Mouse (Mus musculus) left cerebral cortex, adult 8-10 months (tissue): ENCODE results near the gene Itpkc. TPM values are rescaled to one million over a fixed set of nuclear protein-coding genes. Genes with fewer than 3 reads are reported as not detected.
A peak's percentile ranks its signal among the peaks of the same experiment; 100 is the strongest.
"Not testable (repeated sequence)": the region's sequence is repeated elsewhere in the genome, so short reads cannot be mapped to it uniquely, and the experiment has no call there.

Experiments
- DNase-seq, 2 experiments: peaks; one replicate each; pipeline ENCODE4 v3.0.0; 2022; ENCODE audit warnings: low spot score in 2 of 2
- total RNA-seq, 4 experiments: library from RNA; stranded (reverse); gene quantifications; 2 replicates each; pipeline ENCODE4 v1.2.4; 2022

The Itpkc gene
- total RNA-seq: 10 to 100 TPM in 3 of 4 experiments, 1 to 10 TPM in 1; 9.9 to 11.3 (median 10.3) TPM

DNA sequence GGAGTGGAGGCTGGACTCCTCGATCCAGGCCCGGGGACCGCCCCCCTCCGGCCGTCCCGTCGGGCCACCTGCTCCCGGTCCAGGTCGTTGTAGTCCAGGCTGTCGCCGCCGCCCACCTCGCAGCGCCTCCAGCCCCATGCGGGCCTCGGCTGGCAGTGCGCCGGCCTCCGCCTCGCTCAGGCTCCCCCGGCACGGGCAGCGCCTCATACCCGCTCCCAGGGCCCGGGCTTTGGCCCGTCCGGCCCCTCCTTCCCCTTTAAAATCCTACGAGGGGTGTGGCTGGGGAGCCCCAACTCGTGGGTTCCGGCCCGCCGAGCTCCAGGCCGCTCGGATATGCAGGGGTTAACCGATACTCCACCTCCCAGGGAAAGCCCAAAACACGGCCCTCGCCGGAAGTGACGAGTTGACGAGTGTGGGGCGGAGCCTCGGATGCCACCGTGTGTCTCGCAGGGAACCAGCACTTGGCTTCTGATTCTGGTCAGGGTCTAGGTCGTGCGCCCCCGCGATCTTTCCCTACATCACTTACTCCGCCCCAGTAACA, at the start of gene Itpkc:
Itpkc (minus strand) TSS at position 381 of the 541 bp plus-strand sequence.
- peak; percentile 83 to 87 for DNase-seq

DNA sequence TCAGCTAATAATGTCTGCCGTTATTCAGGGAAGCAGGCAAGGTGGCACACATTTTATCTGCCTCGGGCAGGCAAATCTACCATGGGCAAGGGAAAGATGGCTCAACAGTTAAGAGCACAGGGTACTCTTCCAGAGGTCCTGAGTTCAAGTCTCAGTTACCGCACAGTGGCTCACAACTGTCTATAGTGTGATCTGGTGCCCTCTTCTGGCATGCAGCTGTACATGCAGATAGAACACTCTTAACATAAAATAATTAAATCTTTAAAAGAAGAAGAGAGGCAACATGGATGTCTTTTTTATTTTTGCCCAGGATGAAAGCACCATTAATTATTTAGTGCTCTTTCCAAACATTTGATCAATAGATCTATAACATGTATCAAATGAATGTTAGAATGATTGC, 48.7 kb upstream of the Itpkc start:
- DNase-seq: no peak

DNA sequence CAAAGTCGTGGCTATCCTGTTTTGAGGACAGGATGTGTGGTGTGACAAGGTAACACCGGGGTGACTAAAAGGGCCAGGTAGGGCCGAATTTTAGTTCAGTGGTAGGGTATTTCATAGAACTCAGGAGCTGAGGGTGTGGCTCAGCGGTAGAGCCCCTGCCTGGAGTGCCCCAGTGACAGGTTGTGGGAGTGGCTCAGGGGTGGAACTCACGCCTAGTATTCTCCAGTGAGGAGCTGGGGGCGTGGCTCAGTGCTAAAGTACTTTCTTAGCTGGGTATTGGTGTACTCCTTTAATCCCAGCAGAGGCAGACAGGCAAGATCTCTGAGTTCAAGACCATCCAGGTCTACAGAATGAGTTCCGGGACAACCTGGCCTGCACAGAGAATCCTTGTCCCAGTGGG, 47.6 kb upstream of the Itpkc start:
- no peak for DNase-seq

DNA sequence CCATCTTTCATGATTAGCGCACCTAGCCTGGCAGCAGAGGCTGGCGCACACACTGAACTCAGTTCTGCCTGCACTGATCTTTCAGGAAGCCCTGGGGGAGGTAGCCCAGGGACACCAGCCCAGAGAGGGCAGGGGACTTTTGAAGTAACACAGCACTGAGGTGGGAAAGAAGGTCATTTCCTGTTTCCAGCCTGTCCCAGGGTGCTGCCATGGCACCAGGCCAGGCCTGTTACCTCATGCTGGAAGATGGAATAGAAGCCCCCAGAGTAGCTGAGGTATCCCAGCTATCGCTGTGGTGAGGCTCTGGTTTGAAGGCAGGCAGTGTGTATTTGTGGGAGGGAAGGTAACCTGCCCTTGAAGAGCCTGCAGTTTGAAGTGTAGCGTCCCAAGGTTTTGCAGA, 46.5 kb upstream of the Itpkc start:
- DNase-seq: no peak

DNA sequence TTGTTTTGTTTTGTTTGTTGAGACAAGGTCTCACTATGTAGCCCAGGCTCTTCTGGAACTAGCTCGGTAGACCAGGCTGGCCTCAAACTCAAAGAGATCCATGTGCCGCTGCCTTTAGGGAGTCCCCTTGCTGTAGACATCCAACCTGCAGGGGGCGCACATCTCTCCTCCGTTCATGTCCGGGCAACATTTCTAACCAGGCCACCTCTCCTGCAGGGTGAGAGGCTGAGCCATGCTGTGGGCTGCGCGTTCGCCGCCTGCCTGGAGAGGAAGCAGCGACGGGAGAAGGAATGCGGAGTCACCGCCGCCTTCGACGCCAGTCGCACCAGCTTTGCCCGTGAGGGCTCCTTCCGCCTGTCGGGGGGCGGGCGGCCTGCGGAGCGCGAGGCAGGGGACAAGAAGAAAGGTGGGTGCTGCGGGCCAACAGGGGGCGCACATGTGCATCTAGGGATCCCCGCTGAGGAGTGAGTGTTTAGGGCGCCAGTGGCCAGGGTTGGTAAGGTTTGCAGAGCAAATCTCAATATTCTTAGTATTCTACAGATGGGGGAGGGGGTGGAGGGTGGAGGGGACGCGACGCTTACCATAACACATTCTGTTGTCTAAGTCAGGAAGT, 45.4 kb upstream of the Itpkc start:
- no peak for DNase-seq

DNA sequence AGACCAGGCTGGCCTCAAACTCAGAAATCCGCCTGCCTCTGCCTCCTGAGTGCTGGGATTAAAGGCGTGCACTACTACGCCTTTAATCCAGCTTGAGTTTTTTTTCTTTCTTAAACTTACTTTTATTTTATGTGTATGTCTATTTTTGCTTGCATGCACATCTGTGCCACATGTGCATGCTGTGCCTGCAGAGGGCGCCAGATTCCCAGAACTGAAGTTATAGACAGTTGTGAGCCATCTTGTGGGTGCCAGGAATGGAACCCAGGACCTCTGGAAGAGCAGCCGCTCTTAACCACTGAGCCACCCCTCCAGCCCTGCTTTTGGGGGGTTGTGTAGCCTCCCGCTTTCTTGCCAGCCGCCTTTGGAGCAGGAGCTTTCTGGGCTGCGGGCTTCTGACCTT, 43.0 kb upstream of the Itpkc start:
- no peak for DNase-seq

DNA sequence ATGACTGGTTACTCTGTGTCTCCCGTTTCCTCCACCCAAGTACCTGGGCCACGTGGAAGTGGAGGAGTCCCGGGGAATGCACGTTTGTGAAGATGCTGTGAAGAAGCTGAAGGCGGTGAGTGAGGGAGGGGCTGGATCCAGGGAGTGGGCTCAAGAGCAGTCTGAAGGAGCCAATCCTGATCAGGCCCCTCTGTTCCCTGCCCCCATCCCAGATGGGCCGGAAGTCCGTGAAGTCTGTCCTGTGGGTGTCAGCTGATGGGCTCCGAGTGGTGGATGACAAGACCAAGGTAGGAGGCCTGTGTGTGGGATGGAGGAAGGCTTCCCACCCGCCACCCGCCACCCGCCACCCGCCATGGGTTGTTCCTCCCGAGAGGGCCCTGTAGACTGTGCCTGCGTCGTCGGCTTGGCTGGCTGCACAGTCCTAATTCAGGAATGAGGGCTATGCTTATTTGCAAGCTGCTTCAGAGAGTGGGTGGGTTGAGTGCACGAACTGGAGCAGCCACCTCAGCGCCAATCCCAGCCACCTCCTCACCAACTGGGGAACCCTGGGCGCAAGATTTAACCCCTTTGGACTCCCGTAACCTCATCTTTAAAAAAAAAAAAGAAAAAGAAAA, 38.2 kb upstream of the Itpkc start:
- peak; percentile 65 to 93 for DNase-seq

DNA sequence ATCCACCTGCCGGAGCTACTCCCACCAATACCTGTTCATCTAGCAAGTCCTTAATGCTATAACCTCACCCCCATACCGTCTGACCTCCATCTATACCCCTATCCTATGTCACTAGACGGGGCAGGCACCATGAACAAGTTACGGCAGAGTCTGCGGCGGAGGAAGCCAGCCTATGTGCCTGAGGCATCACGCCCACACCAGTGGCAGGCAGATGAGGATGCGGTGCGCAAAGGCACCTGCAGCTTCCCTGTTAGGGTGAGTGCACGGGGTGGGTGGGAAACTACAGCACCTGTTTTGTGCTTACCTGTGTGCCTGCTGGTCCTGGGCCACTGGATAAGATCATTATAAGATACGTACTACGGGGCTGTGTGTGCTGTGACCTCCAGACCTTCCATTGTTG, 36.3 kb upstream of the Itpkc start:
- peak in 1 of 2 experiments; percentile 50 for DNase-seq

DNA sequence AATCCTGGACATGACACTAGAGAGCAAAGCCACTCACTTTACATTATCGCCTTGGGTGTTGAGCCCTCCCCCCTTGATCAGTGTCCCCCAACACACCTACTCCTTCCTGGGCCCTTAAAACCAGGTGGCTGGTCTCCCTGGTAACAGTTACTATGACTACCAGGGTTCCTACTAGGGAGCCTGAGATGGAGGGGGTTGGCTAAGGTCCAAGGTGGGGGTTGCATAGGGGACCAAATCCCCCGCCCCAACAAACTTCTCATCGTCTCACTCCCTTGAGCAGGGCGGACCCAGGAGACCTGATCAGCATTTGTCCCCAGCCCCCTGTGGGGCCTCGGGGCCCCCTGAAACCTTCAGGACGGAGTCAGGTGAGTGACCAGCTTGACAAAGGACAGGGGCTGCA, 33.4 kb upstream of the Itpkc start:
- DNase-seq: no peak

DNA sequence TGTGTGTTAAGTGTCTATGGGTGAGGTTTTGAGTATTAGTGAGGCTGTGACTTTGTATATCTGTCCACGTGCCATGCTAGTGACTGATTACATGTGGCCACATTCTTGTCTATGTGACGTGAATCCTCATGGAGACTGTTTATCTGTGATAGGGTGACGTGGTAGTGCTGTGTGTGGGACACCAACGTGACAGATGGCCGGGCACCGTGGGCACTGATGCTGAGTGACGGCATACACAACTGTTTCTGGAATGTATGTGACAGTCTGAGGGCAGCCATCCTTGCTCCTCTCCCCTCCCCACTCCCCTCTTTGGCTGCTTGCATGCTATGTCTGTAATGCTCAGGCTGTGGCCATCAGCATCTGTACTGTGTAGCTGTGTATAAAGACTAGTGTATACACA, 32.4 kb upstream of the Itpkc start:
- peak in 1 of 2 experiments; percentile 57 for DNase-seq

DNA sequence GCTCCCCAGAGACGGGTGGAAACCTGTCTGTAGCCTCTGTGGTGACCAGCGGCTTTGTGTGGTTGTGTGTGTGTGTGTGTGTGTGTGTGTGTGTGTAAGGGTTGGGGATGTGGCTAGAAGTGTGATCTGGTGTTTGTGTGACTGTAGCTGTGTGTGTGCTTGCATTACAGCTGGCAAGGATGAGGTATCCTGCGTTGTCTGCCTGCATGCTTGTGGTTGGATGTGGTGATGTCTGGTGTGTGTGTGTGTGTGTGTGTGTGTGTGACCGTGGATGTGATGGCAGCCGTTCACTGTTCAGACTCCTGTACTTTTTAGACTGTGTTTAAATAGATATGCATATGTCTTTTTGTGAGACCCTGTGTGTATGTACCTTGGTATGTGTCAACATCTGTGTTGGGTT, 31.3 kb upstream of the Itpkc start:
- peak in 1 of 2 experiments; percentile 41 for DNase-seq

DNA sequence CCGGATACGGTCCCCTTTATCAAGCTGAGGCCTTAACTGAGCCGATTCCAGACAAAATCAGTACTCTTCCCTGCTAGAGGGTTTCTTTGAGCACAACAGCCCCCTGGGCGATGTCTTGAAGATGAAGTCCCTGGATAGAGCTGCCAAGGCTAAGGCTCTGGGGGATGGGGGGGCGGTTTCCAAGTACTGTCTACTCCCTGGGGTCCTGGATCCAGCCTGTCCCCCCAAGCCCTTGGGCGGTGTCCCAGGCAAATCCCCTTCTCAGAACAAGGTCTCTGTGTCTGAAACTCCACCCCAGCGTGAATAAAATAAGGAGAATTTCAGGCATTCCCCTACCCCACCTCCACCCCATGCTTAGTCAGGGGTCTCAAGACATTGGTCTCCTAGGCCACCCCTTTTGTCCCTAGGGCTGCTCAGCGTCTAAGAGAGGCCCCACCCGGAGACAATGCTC, 30.8 kb upstream of the Itpkc start:
- peak in 1 of 2 experiments; percentile 48 for DNase-seq

DNA sequence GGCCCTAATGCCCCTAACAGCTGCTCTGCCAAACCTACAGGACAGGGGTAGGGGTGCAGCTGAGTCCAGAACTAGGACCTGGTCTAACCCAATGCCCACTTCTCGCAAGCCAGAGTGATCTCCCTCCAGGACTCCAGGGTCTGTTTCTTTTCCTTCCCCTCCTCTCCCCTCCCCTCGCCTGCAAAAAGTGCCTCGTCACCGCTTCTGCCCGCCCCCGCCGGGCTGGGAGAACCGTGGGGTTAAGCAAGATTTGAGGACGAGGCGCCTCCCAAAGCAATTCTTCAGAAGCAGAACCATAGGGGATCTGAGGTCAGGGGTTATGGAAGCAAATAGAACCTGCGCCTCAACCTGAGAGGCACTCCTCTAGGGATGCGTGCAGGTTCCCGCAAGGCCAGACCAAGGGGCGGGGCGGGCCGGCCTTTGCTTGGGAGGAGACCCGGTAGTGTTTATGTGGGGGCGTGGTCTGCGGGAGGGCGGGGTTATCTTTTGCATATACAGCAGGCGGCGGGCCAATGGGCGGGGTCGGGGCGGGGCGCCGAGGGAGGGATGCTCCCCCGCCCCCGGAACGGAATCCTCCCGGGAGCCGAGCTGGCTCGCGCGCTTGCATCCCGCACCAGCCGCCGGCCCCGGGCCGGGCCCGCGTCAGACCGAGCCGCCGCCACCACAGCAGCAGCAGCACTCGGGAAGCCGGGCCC, 29.9 kb upstream of the Itpkc start, which contains the start of gene Numbl:
Numbl (plus strand) TSS at position 229 of the 695 bp plus-strand sequence.
- peak; percentile 87 to 94 for DNase-seq

DNA sequence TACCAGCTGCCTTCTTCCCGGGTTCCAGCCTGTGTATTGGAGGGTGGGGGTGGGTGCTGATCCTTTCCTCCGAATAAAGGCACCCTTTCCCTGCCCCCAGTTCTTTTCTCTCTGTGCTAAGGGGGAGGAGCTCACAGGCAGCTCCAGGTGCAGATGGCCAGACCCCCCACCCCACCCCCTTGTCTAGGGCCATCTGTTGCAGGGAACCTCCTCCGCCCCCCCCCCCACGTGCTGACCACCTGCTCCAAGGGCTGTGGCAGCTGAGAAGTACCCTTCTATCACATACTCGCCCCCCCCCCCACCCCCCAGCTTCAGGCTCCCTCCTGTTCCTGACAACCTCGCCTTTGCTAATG, 29.4 kb upstream of the Itpkc start:
- no peak for DNase-seq

DNA sequence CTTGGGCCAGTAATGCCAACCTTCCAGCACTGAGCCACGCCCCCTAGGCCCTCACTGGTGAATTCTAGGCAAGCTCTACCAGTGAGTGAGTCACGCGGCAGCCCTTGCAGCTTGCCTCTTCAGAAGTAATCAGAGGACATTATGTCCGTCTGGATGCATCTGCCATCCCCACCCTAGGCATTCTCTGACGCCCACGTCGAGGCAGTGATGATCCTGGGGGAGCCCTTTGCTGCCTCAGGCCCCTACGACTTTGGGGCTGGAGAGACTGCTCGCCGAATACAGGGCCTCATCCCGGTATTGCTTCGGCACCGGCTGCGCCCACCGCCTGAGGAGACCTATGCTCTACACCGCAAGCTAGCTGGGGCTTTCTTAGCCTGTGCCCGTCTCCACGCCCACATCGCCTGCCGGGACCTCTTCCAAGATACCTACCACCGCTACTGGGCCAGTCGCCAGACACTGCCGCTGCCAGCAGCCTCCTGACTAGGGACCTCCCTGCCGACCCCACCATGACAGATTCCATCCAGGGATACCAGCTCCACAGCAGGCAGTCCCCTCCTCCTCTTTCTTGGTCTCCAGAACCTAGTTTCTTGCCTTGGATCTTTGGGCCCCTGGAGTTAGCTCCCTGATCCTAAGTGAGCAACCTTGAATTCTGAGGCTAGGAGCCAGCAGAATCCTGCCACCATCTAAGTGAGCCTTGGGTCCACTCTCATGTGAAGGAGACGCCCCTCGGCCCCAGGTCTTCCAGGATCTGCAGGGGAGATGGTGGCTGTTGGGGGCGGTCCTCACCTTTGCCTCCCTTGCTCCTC, 28.8 kb upstream of the Itpkc start:
- peak; percentile 64 to 83 for DNase-seq

DNA sequence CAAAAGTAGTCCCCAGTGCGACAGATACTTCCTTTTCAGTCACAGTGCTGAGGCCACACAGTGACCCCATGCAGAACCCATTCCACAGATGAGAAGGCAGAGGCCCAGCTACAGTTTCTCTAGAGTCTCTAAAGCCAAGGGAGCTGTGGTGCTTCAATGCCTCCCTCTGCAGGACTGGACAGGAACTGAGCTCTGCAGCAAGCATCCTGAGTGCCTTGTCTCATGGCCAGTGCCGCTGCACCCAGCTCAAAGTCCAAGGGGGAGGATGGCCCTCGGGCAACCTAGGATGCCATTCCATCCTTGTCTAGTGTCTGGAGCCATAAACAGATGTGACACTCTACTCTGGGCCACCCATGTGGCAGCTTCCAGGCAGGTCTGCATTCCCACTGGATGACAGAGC, 27.3 kb upstream of the Itpkc start:
- no peak for DNase-seq

DNA sequence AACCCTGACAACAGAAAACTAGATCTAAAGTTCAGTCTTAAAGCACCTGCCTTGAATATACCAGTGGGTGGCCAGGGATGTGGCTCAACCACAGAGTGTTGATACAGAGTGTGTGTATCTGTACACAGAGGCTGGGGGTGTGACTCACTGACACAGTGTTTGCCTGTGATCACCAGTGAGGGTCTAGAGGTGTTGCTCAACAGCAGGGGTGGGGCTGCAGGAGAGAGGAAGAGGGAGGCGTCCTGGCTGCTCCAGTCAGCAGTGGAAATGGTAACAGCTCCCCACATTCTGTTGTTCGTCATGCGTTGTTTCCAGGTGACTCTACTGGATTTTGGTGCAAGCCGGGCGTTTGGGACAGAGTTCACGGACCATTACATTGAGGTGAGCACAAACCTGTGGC, 23.5 kb upstream of the Itpkc start:
- DNase-seq: no peak

DNA sequence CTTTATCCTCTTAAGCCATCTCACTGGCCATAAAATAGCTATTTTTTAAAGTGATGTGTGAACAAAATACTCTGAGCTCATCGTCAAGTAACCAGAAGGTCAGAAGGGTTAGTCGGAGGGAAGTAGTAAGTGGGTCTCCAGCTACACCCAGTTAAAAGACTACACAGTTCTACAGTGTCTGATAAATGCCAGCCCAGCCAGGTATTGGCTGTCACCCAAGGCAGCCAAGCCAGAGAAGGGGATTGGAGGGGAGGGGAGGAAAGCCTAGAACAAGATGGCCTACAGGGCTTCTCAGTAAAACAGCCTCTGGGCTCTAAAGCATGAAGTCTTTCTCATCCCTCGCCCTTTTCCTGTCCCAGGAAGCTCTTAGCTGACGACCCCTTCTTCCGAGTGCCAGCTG, 21.5 kb upstream of the Itpkc start:
- no peak for DNase-seq

DNA sequence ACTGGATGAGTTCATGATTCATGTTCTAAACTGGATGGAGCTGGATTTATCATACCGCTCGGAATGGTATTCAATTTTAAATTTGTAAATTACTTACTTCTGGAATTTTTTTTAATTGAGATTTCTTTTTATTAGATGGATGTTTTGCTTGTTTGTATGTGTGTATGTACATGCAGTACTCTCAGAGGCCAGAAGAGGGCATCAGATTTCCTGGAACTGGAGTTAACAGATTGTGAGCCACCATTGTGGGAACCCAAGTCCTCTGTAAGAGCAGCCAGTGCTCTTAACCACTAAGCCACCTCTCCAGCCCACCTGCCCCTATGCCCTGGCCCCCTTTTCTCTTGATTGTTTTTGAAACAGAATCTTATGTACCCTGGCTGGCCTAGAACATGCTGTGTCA, 20.7 kb upstream of the Itpkc start:
- no peak for DNase-seq

DNA sequence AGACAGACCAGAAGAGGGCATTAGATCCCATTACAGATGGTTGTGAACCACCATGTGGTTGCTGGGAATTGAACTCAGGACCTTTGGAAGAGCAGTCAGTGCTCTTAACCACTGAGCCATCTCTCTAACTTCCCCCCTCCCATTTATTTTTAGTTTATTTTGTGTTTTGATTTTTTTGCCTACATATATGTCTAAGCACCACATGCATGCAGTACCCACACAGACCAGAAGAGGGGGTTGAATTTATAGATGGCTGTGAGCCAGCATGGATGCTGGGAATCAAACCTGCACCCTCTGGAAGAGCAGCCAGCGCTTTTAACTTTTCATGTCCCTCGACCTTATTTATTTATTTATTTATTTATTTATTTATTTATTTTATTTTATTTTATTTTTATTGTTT, 15.6 kb upstream of the Itpkc start:
- DNase-seq: not testable (repeated sequence)

DNA sequence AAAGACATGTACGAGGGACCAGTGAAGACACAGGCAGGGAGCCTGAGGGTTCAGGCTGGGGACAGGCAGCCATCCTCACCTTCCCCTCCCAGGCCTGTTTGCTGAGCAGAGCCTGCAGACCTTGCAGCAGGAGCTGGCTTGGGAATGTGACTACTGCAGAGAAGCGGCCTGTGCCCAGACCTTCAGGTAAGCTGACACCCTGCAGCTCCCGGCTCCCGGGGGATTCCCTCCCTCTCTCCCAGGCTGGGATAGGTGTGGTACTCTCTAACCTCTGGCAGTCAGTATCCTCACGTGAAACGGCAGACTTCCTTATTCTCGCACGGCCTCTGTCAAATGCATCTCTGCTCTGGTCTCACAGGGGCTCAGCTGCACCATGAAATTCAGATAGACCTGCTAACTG, 14.8 kb upstream of the Itpkc start:
- no peak for DNase-seq

DNA sequence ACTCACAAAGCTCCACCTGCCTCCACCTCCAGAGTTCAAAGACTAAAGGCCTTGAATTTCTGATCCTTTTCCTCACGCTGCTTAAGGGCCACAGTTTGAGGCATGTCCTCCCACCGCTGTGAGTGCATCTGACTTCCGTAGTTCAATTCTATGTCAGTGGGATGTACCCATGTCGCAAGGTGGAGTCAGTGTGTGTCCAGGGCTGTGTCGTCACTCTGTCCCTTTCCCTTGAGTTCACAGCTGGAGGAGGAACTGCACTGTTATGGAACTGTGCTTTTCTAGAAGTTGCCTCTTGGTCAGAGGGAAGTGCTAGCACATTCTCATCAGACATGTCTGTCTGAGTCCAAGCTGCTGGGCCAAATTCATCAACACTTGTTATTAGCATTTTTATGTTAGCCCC, 10.1 kb upstream of the Itpkc start:
- no peak for DNase-seq
